Mouse (Mus musculus) MEL-GATA-1-ER (cell line): ENCODE measurements at regions not wholly inside any gene's neighbourhood (a gene's known extent, or its start where the extent isn't known, plus 50 kb on each side); places are given as distances from the start of the nearest gene placed in this dataset.
"Not testable (repeated sequence)": the region's sequence is repeated elsewhere in the genome, so short reads cannot be mapped to it uniquely, and the experiment has no call there.

ENCODE experiments used
- DNase-seq: peaks from one replicate; pipeline ENCODE4 v3.0.0-alpha.2; 2012; ENCODE audit warnings: low read depth; ENCODE audit errors: extremely low read depth

- DNase-seq, result no peak
Measured at GRCm38 (mm10) chr3:20892916-20893430, 526.0 kb upstream of the Agtr1b start.

DNA sequence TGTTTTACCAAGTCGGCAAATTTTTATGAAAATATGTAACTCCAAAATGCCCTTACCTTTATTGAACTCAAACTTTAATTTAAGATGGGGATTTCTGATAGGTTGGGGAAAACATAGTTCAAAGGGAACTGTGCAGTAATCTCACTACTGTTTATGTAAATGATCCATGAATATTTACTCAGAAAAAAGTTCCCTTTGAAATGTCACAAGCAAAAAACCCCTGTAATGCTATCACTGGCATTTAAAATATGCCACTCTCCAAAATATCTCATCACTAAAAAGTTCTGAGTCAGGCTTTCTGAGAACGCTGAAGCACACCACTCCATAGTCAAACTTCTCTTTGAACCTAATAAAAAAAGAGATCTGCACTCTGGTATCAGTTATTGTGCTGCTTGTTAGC is 497.3 kb upstream of the Agtr1b start:
- no peak for DNase-seq

DNA sequence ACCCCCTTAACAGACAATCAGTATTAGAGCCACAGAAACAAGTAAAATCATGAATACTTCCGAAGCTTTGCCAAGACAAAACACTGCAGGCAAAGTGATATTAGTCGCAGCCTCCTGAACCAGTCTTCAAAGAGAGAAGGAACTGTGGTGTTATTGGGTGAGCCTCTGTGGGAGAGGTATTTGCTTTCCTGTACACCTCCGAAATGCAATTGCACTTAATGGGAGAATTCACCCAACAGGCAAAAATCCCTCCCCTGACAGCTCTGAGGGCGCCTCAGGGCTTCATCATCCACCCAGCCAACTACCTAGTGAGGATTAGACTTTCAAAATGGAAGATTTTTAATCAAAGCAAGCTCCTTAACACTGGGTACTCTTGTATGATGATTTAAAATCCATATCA is 464.1 kb upstream of the Agtr1b start:
- DNase-seq, result no peak

DNA sequence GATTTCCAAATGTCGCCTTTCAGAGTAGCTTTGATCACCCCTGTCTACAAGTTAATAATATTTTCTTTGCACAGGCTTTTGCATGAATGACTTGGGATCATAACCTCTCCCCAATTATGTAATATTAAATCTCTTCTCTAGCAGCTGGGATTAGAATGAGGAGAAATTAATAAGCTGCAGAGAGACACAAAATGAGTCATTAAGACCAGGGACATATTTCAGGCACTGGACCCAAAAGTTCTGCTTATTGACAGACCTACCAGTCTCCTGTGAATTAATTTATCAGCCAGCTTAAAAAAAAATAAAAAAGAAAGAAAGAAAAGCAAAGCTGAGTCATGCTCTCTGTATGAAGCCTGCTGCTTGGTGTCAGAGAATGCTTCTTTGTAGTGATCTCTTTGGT is 462.4 kb upstream of the Agtr1b start:
- DNase-seq, result no peak

DNA sequence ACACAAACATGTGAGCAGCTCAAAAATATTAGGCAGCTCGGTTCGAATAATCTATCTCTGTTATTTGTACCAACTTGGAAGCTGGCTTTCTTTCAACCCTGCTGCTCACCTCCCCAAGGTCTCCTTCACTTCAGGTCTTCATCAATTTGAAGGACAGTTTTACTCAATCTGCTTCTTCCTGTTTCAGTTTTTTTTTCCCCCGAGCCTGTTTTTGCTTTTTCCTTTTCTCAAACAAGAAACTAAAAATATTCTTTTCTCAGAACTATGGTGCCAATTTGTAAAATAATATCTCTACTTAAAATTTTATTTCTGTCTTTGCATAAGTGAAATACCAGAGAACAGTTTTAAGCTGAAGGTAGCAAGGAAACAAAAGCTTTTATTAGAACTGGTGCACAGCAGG is 461.8 kb upstream of the Agtr1b start:
- no peak for DNase-seq

DNA sequence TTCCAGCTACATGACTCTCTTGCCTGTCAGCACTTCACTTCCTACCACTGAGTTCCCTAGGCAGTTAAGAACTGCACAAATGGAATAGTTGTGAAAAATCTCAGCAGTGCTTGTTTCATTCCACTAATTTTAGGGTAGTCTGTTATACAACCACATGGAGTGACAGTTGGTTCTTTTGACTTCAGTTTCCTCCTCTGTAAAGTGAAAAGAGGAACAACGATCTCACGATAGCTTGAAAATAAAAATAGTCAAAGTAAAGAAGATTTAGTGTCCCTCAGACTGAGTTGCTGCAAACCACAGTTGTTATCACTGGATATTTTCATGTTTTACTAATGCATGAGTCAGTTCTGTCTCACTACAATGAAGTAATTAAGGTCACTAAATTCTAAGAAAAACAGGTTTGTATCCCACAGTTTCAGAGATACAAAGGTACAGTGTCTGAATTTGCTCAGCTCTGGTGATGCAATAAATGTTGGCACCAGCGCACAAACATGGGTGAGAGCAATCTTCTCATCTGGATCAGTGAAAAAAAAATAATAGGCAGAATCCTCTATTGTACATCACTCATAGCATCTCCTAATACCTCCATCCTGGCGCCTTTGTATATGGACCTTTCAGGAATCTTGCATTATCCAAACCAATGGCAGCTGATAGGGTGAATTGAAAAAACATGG is 458.8 kb upstream of the Agtr1b start:
- DNase-seq, result peak; percentile 23

DNA sequence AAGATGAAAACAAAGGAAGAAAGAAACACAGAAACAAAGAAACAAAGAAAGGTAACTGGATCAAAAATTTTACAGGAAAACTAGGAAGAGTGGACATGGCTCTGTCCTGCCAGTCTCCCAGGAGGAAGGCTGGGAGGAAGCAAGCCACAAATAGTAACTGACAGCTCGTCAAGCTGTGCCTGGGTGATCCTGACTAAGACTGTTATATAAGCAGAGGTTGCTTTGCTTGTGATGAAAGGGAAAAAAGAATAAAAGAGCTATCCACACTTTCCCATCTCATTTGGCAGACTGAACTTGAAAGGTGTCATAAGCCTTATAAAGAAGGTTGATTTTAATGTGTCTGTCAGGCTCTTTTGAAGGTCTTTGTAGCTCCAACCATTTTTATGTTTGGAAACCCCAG is 455.2 kb upstream of the Agtr1b start:
- no peak for DNase-seq

DNA sequence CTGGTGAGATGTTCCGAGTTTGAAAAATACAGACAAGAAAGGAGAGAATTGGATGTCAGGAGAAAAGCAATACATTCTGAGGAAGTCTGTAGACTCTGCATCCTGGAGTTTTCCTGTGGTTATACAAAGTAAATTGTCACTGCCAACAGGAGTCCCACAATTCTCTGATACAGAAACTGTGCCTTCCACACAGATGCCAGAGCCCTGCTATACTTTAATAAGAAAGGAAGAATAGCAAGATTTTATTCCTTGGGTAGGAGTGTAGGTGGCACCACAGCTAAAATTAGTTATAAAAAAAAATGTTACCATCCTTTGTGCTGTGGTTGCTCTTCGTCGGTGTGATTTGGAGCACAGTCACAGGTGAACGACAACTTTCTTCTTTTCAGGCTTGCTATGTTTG is 454.7 kb upstream of the Agtr1b start:
- no peak for DNase-seq

DNA sequence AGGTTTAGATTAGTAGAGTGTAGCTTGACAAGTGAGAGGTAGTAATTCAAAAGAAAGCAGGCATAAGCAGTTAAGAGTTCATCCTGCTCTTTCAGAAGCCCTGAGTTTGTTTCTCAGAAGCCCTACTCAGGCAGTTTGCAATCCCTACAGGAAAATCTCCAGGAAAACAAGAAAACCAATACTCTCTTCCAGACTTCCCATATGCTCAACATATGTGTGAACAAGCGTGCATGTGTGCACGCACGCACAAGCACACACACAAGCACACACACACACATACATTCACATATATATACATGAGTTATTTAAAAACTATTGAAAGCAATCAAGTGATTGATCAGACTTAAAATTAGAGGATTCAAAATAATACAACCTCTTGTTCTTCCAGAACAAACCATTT is 453.1 kb upstream of the Agtr1b start:
- no peak for DNase-seq

DNA sequence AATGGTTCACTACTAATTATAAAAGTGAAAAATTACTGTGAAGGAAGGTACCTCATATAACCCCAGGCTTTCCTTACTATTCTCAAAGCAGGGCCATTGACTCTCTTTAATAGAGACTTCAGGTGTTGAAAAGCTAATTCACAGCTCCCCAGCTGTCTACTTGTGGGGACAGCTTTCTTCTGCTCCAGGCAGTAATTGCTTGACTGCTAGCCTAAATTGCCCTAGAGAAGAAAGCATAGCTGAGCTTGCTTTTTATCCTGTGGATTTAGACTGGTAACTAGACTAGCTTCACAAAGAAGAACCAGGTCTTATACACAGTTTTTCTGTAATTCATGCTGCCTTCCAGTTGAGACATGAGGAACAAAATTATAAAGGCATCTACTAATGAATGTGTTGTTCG is 452.6 kb upstream of the Agtr1b start:
- no peak for DNase-seq

DNA sequence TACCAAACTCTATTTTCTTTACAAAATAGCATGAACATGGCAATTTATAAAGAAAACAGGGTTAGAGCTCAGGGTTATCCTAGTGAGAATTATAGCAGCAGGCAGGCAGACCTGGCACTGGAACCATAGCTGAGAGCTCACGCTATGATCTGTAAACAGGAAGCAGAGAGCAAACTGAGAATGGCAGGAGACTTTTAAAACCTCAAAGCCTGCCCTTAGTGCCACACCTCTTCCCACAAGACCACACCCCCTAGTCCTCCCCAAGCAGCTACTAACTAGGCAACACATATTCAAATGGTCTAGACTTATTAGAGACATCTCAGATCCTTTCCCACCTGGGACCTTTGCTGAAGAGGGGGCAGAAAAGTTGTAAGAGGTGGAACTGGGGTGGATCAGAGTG is 449.6 kb upstream of the Agtr1b start:
- no peak for DNase-seq

GRCm38 (mm10) chr3:20794256-20794655 is 427.3 kb upstream of the Agtr1b start:
- no peak for DNase-seq

GRCm38 (mm10) chr3:20792503-20792902 is 425.5 kb upstream of the Agtr1b start:
- no peak for DNase-seq

GRCm38 (mm10) chr3:20777883-20778282 is 410.9 kb upstream of the Agtr1b start:
- DNase-seq, result no peak

DNA sequence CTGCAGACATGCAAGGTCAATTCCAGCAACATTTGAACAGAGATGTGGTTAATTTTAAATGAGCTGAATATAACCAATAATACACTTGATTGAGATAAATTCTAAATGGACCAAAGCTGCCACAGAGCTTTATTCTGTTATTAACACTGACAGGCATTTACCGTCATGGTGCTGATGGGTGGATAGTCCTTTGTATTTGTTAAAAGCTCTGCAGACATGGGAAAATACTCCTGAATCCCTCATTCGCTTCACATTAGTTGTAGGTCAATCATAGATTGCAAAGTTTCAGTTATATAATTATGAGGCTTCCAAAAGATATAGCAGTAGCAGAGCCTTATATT is 410.0 kb upstream of the Agtr1b start:
- no peak for DNase-seq

DNA sequence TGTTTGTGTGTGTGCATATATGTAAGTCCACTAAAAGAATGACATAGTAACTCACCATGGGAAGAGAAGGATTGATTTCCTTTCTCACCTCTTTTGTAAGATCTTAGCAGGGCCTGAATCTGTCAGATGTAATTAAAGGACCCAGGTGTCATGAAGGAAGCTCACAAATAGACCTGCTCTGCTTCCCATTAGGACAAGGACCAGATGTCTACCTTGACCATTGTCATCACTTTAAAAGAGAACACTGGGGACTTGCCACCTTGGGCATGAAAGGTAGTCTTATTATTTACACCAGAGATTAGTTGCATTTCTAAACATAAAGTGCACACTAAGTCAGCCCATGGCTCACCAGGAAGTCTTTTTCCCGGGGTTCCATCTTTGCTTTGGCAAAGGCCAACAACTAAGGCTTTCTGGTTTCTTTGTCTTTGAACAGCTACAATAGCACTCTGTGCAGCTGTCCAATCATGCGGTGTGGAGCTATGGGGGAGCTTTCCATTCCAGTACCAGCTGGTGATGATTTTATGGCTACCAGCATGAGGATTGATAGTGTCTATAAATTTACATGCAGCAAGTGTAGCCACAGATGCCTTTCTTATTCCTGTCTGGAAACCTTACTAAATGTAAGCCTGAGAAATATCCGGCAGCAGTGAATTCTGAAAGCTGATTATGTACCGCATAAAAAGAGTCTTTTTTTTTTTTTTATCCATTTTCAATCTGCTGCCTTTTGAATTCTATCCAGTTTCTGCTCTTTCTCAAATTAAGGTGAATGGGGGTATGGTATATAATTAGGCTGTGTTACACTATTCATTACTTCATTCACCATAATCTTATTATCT is 409.4 kb upstream of the Agtr1b start:
- DNase-seq, result no peak

- no peak for DNase-seq
Measured at GRCm38 (mm10) chr3:20734302-20734701, 367.3 kb upstream of the Agtr1b start.

DNA sequence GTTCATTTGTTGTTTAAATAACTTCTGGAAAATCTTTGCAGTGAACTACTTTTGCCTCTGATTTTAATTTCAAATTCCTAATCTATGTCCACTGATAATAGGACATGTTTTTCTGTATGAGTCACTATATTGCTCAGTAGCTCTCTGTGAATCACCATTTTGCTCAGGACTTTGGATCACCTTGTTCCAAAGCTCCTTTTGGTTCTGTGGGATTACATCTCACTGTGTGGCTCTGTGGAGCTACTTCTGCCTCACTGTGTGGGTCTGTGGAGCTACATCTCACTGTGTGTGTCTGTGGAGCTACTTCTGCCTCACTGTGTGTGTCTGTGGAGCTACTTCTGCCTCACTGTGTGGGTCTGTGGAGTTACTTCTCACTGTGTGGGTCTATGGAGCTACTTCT is 365.0 kb upstream of the Agtr1b start:
- DNase-seq, result no peak

DNA sequence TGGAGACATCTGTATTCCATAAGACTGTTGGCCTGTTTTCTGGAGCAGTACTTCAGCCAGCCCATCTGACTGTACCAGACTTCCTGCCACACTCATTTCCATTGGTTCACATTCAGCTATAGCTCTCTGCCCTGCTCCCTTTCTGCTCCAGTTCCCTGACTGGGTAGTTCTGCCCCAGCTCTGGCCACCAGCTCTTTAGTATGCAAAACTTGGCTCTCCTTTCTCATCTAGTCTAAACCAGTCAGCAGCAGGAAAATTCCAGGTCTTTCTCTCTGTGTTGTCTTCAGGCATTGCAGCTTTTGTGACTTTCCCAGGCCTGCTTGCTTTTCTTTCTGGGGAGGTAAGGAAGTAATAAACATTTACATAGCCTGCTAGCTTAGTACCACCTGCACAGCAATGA is 363.5 kb upstream of the Agtr1b start:
- DNase-seq, result no peak

- DNase-seq, result not testable (repeated sequence)
Measured at GRCm38 (mm10) chr3:20729776-20730175, 362.8 kb upstream of the Agtr1b start.

- DNase-seq, result no peak
Measured at GRCm38 (mm10) chr3:20714671-20715070, 347.7 kb upstream of the Agtr1b start.

DNA sequence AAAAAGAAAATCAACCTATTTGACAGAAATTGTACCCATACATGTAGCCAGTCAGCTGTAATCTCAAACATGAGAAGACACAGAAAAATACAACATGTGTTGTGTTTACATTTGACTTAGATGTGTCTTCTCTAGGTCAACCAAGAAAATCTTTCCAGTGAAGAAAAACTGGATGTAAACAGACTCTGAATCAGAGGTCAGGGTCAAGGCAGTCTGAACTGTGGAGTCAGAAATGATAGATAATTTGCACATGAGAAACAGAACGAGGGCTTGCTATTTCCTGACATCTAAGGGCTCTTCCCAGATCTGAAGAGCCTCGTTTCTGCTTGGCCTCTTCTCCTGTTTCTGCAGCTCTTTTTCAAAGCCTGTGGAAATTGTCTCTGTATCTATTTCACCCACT is 342.7 kb upstream of the Agtr1b start:
- DNase-seq, result no peak

DNA sequence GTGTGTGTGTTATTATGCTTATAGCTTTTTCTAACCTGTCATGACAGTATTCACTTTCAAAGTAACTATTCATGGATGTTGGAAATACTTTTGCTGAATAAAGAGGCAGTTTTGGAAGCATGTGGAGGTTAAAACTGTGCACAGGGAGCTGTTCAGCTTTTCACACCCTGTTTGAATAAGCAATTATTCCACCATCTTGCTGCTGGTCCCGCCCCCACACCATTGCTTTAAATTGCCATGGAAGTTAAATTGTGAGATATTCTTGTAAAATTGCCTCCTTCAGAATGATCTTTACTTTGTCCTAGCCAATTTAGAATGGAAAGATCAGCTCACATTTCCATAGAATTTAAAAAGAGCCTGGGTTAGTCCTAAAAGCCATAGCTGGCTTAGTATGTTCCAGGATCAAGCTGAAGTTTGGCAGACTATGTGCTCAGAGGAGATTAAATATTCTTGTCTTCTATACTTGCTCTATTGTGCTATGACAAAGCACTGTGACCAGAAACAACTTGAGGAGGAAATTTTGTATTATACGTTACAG is 328.4 kb upstream of the Agtr1b start:
- DNase-seq, result no peak
